Mouse (Mus musculus) embryonic facial prominence, embryonic 14.5 days (tissue): Measurements from ENCODE around the gene Cd82. TPM values are rescaled to one million over a fixed set of nuclear protein-coding genes. Genes with fewer than 3 reads are reported as not detected.
A peak's percentile ranks its signal among the peaks of the same experiment; 100 is the strongest.

Experiments
- ATAC-seq: fragments of 200-750 bp; cut with Nextera tagmentation; 2 replicates; pipeline ENCODE4 v1.8.0; 2017; ENCODE audit warnings: low read depth, moderate number of reproducible peaks, moderate TSS enrichment
- DNase-seq: peaks from one replicate; pipeline ENCODE4 v3.0.0-alpha.2; 2015; ENCODE audit warnings: low spot score
- H3K27ac ChIP-seq: fragments of 300-500 bp; sonication (generic); replicated peaks from 2 replicates; pipeline ENCODE4 v1.5.1; 2014; ENCODE audit warnings: low read depth, mild to moderate bottlenecking, low read length, moderate library complexity
- H3K27me3 ChIP-seq: fragments of 300-500 bp; sonication (generic); replicated peaks from 2 replicates; pipeline ENCODE4 v1.6.1; 2014; ENCODE audit warnings: low read length; ENCODE audit not compliant: control insufficient read depth, insufficient read depth
- H3K36me3 ChIP-seq: fragments of 300-500 bp; sonication (generic); 2 replicates; pipeline ENCODE4 v1.6.1; 2014; ENCODE audit warnings: low read length, mixed read lengths; ENCODE audit not compliant: control insufficient read depth, insufficient read depth
- H3K4me1 ChIP-seq: fragments of 300-500 bp; sonication (generic); 2 replicates; pipeline ENCODE4 v1.6.1; 2014; ENCODE audit warnings: antibody characterized with exemption, low read length; ENCODE audit not compliant: control insufficient read depth, insufficient read depth
- H3K4me2 ChIP-seq: fragments of 300-500 bp; sonication (generic); 2 replicates; pipeline ENCODE4 v1.6.1; 2014; ENCODE audit warnings: low read depth, mild to moderate bottlenecking, low read length, moderate library complexity, mixed read lengths
- H3K4me3 ChIP-seq: fragments of 300-500 bp; sonication (generic); 2 replicates; pipeline ENCODE4 v1.5.1; 2014; ENCODE audit warnings: low read depth, mild to moderate bottlenecking, low read length
- H3K9ac ChIP-seq: fragments of 300-500 bp; sonication (generic); 2 replicates; pipeline ENCODE4 v1.6.1; 2014; ENCODE audit warnings: low read depth, mild to moderate bottlenecking, low read length, moderate library complexity, mixed read lengths
- H3K9me3 ChIP-seq: fragments of 300-500 bp; sonication (generic); 2 replicates; pipeline ENCODE4 v1.6.1; 2016; ENCODE audit warnings: low read length; ENCODE audit not compliant: control insufficient read depth
- WGBS: fragments of 180-500 bp; shearing (Covaris S2); extraction: QIAGEN DNeasy Blood & Tissue Kit; methylation state at CpG from one replicate; pipeline ENCODE4 v1.1.7; 2014; 5-methylcytosine and 5-hydroxymethylcytosine counted together
- polyA plus RNA-seq: library from polyadenylated mRNA; unstranded; fragments of >200 nt; fragmentation: Nextera tagmentation; extraction: Ambion mirVana; gene quantifications from 2 replicates; pipeline ENCODE4 v1.2.1, GENCODE M21; 2014

Gene Cd82
- polyA plus RNA-seq: 46.0 and 46.9 TPM in 2 replicates

DNA sequence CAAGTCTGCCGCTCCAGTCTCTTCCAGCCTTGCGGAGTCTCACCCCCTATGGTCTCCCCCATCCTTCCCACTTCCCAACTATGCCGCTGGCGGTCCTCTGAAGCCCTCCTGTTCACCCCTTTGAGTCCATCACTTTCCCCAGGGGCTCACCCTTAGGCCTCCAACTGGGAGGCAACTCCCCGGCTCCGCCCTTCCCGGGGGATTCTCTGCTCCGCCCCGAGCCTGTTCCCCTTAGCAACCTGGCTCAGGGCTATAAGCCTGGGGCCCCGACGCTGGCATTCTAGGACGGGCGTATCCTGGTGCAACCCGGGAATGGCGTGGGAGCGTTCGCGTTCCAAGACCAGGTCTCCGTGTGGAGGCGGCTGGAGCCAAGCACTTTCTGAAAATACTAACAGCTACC, at the start of gene Cd82:
Gene Cd82, minus strand, starts transcription at position 381 of the 400 bp plus-strand sequence.
- Histone ChIP-seq H3K36me3 (no peaks in the 10 kb centered on the region), H3K4me3 (peak within 1 kb of the TSS; percentile 43), H3K27me3 (no peaks in the 10 kb centered on the region), H3K4me2 (peak within 1 kb of the TSS; percentile 73), H3K9me3 (no peaks in the 10 kb centered on the region), H3K27ac (peak within 1 kb of the TSS; percentile 63), H3K9ac (peak within 1 kb of the TSS; percentile 55), H3K4me1 (peaks cover 10% of the 10 kb centered on the region)
- ATAC-seq (peak; percentile 87), DNase-seq (peak; percentile 91)
- WGBS: 3% methylated on average over 19 of the region's 20 CpGs

DNA sequence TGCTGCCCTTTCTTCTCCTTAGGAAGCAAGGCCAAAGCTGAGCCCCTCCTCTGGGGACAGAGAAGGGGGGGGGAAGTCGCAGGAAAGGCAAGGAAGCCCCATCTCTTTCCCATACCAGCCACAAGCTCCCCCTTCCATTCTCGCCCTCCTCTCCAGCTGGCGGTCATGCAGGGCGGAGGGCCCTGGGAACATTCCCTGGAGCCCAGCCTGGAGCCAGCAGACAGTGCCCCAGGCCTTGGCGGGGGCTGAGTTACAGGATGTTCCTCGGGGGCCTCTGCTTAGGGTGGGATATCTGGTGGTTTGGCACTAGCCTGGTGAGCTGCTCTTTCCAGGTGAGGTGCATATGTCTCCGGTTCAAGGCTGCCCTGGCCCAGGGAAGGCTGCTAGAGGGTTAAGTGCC, 49.2 kb upstream of the Cd82 start:
- Histone ChIP-seq H3K36me3 (no peaks in the 10 kb centered on the region), H3K9me3 (no peaks in the 10 kb centered on the region), H3K4me1 (peaks cover 14% of the 10 kb centered on the region), H3K27me3 (no peaks in the 10 kb centered on the region), H3K4me3 (no peak overlapping the region), H3K4me2 (no peak overlapping the region), H3K9ac (0 out of 2 replicates have a peak overlapping the region, but pooled peaks have one; percentile 14), H3K27ac (no peak overlapping the region)
- WGBS: 56% methylated on average over 7 of the region's 7 CpGs
- ATAC-seq: no peak
- DNase-seq: peak; percentile 15

DNA sequence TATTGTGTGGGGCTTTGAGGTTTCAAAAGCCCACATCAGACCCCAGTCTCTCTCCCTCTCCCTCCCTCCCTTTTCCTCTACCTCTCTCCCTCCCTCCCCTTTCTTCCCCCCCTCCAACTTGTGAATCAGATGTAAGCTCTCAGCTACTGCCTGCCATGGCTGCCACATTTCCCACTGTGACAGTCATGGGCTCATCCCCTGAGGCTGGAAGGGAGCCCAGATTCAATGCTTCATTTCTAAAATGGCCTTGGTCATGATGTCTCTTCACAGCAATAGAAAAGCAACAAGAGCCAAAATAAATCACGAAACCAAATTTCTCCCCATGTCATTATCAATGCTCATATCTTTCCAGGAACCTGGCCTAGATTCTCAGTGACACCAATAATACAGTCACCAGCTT, 47.9 kb upstream of the Cd82 start:
- DNase-seq: no peak
- H3K9me3 ChIP-seq: no peaks in the 10 kb centered on the region
- H3K9ac ChIP-seq: no peak overlapping the region
- 83% methylated on average over 1 of the region's 1 CpGs for WGBS
- no peak overlapping the region for H3K4me2 ChIP-seq
- H3K27ac ChIP-seq: no peak overlapping the region
- H3K4me1 ChIP-seq: peaks cover 5% of the 10 kb centered on the region
- no peaks in the 10 kb centered on the region for H3K27me3 ChIP-seq
- no peak for ATAC-seq
- no peaks in the 10 kb centered on the region for H3K36me3 ChIP-seq
- H3K4me3 ChIP-seq: no peak overlapping the region

DNA sequence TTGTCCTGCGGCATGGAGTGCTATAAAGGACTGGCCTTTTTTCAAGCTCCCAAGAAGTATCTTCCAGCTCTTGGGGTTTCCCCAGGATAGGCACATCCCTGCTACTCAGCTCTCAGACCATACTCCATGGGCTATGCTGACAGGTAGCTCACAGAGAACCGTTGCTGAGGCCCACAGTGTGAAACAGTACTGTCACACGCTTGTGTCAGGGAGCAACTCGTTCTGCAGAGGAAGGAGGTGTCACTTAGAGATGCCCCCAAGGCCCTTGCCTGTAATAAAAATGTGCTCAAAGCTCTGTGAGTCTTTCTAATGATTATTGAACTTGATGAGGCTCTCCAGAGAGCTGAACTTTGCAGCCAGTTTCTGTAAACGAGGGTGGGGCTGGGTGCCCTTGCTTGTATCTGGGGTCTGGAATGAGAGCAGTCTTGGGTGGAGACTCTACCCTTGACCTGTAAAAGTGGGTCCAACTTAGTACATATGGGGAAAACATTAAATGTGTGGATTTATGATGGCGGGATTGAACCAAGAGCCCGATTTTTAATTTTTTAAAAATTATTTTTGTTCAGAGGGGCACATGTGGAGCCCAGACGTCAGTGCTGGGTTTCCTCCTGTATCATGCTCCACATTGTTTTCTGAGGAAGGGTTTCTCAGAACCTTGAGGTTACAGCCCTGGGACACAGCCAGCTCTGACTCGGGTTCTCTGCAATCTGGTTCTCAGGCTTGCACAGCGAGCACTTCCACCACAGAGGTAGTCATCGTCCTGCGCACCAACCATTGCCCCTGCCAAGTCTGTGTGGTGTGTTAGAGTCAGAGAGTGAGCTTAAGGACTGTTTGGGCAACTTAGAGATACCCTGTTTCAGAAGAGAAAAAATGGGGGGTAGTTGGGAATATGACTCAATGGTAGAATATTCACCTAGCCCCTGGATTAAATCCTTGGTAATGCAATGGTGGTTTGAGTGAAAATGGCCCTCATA, 47.1 kb upstream of the Cd82 start:
- H3K9me3 ChIP-seq: no peaks in the 10 kb centered on the region
- no peaks in the 10 kb centered on the region for H3K27me3 ChIP-seq
- WGBS: 71% methylated on average over 12 of the region's 12 CpGs
- H3K27ac ChIP-seq: no peak overlapping the region
- DNase-seq (no peak), ATAC-seq (no peak)
- H3K36me3 ChIP-seq: no peaks in the 10 kb centered on the region
- no peak overlapping the region for H3K4me2 ChIP-seq
- H3K9ac ChIP-seq: no peak overlapping the region
- H3K4me1 ChIP-seq: no peaks in the 10 kb centered on the region; the same call in 1 of the 2 replicates
- no peak overlapping the region for H3K4me3 ChIP-seq

DNA sequence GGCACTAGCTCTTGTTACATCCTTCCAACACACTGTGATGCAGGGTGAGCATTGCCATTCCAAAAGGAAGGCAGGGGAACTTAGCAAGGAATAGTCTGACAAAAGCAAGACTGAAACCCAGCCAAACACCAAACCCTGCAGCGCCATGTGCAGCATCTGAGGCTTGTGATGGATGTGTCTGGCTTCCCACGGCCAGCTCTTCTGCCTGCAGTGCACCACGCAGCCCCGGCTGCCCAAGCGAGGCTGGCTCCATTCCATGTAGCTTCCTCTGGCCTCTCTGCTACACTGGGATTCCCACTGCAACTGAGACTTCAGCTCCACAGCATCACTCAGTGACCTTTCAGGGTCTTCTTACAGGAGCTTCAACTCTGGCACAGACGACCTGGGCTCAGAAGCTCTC, 42.2 kb upstream of the Cd82 start:
- ATAC-seq (no peak), DNase-seq (no peak)
- Histone ChIP-seq H3K9ac (no peak overlapping the region), H3K36me3 (no peaks in the 10 kb centered on the region), H3K27ac (no peak overlapping the region), H3K9me3 (no peaks in the 10 kb centered on the region), H3K4me3 (no peak overlapping the region), H3K27me3 (no peaks in the 10 kb centered on the region), H3K4me2 (no peak overlapping the region), H3K4me1 (0 out of 2 replicates have a peak, but pooled peaks cover 4% of the 10 kb centered on the region)
- WGBS: 82% methylated on average over 6 of the region's 6 CpGs

DNA sequence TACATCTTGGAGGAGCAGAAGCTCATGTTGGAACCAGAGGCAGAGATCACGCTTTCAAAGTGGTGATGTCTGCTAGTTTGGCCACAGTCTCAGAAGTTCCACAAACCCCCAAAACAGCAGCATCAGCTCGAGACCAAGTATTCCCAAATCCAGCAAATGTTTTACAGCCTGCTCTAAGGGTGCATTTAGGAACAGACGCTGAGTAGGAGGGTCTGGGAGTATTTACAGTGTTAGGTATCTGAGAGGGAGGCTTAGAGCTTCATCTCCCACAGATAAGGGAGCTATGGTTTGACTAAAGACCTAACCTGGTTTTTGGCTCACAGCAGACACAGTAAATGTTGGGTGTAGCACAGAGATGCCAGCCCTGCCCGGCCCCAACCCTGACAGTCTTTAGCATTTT, 40.4 kb upstream of the Cd82 start:
- Histone ChIP-seq H3K36me3 (no peaks in the 10 kb centered on the region), H3K9me3 (no peaks in the 10 kb centered on the region), H3K27me3 (no peaks in the 10 kb centered on the region), H3K9ac (no peak overlapping the region), H3K27ac (no peak overlapping the region), H3K4me1 (0 out of 2 replicates have a peak, but pooled peaks cover 4% of the 10 kb centered on the region), H3K4me2 (no peak overlapping the region), H3K4me3 (no peak overlapping the region)
- WGBS: 70% methylated on average over 4 of the region's 4 CpGs
- no peak for ATAC-seq
- DNase-seq: no peak

DNA sequence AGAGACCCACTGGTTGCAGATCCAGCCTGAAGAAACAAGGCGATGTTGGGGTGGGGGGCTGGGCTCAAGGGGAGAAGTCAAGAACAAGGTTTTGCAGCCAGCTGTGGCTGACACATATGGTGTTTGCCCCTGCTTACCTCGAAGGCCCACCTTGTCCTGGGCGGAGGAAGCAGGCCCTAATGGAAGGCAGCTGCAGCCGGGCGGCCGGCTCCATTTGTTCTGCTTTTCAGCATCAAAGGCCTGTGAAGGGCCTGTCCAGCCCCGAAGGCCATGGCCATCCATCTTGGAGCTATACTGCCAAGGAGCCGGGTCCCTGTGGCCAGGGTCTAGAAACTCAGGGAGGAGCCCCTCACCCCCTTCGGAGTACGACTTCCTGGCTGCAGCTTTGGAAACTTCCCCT, 38.4 kb upstream of the Cd82 start:
- Histone ChIP-seq H3K27ac (no peak overlapping the region), H3K9me3 (no peaks in the 10 kb centered on the region), H3K27me3 (no peaks in the 10 kb centered on the region), H3K4me1 (0 out of 2 replicates have a peak, but pooled peaks cover 4% of the 10 kb centered on the region), H3K9ac (no peak overlapping the region), H3K36me3 (no peaks in the 10 kb centered on the region), H3K4me2 (no peak overlapping the region), H3K4me3 (no peak overlapping the region)
- no peak for DNase-seq
- ATAC-seq: no peak
- 45% methylated on average over 10 of the region's 10 CpGs for WGBS

DNA sequence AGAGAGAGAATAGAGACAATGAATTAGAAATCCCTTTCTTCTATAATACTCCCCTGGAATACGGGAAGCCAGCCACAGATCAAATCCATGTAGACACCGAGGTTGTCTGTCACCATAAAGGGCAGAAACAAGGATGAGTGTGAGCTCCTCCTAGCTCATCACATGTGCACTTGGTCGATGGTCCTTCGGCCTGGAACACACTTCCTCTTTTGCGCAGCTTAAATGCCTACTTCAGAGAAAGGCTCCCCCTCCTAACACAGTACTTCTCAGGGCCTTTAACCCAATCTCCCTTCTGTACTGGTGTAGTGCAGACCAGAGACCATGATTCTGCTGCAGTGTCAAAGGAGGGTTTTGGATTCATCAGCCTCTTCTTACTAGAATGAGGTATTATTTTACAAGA, 34.3 kb upstream of the Cd82 start:
- H3K4me2 ChIP-seq: no peak overlapping the region
- H3K36me3 ChIP-seq: no peaks in the 10 kb centered on the region
- 77% methylated on average over 5 of the region's 5 CpGs for WGBS
- no peak overlapping the region for H3K27ac ChIP-seq
- H3K27me3 ChIP-seq: no peaks in the 10 kb centered on the region
- ATAC-seq (no peak), DNase-seq (no peak)
- H3K4me3 ChIP-seq: no peak overlapping the region
- 0 out of 2 replicates have a peak, but pooled peaks cover 4% of the 10 kb centered on the region for H3K4me1 ChIP-seq
- no peak overlapping the region for H3K9ac ChIP-seq
- H3K9me3 ChIP-seq: no peaks in the 10 kb centered on the region
